Mouse (Mus musculus) urinary bladder, postnatal 4 days (tissue): ENCODE measurements around the gene Tmcc1.

Experiments used
- DNase-seq, 2 experiments: peaks; one replicate each; pipeline ENCODE4 v3.0.0; 2021 to 2022; ENCODE audit warnings: low spot score in 2 of 2

The Tmcc1 gene

DNA sequence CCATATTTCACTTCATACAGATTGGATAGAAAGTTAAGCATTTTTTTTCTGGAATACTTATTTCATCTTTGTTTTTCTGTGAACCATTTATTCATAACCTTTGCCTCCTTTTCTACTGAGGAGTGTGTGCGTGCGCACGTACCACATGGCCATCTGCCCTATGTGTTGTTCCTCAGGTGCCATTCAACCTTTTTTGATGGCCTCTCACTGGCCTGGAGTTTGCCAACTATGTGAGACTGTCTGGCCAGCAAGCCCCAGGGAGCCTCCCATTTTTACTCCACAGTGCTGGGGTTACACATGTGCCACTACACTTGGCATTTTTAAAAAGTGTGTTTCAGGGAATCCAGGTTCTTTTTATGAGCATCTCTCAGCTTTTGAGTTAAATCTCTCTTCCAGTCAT lies 177.4 kb downstream of the Tmcc1 start:
- no peak for DNase-seq

DNA sequence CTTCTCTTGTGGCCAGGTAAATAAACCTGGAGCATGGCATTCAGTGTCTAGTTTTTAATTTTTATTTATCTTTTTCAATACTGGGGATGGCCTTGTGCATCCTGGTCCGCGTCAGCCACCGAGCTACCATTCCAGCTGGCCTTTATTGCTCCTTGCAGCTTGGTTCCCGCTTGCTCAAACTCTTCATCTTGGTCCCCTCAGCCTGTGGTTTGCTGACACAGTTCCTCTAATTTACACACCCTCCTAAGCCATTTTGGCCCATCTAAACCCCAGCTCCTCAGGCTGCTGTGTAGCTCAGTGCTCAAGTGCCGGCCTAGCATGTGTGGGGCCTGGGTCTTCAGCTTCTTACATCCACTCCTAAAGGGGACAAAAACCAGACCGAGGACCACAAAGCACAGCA lies 179.2 kb downstream of the Tmcc1 start:
- no peak for DNase-seq

DNA sequence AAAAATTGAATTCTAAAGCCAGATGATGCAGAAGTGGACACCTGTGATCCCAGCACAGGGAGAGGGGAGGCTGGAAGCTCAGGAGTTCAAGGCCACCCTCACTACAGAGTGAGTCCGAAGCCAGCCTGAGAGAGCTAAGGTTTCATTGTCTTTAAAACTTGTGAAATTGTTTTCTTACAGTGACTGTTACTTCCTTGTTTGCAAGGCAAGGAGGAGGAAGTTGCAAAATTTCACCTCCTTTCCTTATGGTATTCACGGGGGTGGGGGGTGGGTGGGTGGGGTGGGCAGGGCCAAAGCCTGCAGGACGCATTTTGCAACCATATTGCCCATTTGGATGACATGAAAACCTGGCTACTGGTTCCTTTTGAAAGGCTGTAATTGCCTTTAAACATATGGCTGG lies 179.6 kb downstream of the Tmcc1 start:
- DNase-seq, result no peak

DNA sequence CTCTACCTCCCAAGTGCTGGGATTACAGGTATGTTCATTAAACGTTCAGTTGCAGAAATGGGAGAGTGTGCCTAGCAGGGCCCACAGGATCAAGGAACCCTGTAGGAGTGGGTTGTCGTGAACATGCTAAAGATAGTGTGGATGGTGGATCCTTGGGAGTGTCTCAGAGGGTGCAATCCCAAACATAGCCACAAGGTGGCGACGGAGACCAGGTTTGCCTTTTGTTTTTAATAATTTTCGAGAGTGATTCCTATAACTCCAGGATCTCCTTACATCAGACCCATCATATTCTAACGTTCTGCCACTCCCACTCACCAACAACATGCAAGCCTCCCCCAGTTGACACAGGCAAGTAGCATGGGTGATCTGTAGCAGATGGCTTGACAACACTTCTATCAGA lies 182.7 kb downstream of the Tmcc1 start:
- DNase-seq, result peak; percentile 68 to 84

DNA sequence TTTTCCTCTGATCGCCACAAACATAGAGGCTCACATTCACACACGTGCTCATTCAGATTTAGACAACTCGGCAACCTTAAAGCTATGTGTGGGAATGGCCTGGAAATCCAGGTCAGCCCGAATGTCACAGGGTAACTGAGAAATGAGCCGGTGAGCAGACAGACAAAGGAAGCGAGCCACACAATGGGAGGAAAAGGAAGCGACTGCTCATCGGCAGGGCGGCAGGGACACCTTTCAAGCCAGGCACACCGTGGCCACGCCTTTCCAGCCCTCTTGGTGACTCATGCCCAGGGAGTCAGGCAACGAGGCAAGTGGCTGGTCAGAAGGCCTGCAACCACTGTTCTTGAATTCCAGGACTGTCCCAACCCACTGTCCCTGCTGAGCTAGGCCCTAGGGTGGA lies 183.9 kb downstream of the Tmcc1 start:
- DNase-seq, result no peak

DNA sequence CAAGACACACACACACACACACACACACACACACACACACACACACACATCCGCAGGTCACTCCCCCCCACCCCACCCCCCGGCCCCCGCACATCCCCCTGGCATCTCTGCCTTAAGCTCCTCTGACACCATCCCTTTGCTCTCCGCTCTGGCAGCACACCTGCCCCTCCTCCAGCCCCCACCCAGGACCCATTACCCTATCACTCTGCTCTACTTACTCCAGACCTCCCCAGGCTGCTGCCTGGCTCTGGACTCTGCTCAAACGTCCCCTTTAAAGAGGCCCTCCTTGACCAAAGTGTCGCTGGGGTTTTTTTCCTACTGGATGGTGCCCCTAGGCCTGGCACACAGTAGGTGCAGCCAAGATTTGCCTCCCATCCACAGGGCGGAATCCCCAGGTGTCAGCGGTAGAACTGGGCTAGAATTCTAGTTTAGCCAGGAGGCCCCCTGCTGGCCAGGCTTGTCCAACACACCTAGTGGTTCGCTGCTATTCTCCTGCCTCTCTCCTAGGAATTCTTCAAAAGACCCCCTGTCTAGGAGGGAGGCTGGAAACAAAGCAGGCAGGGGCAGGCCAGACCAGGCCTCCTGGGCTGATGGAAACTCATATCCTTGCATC lies 185.6 kb downstream of the Tmcc1 start:
- peak in 1 of 2 experiments; percentile 76 for DNase-seq

DNA sequence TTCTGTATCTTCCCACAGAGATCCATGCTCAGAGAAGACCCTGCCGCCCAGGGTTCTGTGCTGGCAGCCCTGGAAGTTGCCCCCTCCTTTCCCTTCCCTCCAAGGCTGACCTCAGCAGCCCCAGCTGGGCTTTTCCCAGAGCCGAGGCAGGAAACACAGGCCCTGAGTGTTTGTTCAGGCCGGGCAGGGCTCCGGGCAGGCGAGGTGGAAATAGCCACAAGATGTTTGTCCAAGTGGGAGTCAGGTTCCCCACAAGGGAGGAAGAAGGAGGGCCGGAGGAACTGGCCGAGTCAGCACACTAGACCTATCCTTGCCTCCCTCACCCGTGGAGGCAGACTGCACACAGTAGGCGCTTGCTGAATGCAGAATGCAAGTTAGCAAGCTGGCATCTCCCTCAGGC lies 186.6 kb downstream of the Tmcc1 start:
- DNase-seq, result peak in 1 of 2 experiments; percentile 60

DNA sequence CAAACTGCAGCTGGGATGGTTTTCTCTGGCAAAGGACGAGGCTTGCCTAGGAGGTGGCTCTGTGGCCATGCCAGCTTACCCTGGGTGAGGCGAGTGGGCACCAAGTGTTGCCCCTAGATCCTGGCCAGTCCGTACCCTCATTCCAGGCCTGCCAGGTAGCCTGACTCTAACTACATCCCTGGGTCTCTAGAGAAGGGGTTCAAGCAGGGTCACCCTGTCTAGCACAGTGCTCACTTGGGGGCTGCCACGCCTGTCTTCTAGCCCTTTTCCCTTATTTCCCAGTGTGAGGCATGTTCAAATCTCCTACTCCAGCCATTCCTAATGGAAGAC lies 187.4 kb downstream of the Tmcc1 start:
- DNase-seq, result no peak

DNA sequence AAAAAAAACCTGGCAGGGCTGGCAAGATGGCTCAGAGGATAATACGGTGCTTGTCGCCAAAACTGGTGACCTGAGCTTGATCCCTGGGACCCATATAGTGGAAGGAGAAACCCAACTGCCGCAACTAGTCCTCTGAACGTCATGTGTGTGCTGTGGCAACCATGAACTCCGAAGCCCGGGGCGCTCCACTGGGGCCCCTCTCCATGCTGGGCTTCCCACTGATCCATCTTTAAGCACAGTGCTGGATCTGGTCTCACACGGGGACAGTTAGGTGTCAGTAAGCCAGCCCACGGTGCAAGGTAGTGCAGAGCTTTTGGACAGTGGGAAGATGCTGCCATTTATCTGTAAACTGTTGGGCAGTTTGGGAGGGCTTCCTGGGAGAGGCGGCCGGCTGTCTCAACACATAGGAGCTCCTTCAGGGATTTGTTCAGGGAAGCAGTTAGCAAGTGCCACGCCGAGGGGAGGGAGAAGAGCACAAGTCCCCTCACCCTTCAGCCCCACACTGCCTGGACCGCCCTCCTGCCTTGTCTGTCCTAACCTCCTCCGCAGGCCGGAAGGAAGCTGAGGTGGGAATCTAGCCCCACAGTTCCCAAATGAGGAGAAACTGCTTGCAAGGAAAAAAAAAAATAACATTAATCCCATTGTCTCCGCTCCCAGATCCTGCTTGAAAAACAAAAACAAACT lies 187.9 kb downstream of the Tmcc1 start:
- DNase-seq, result no peak

DNA sequence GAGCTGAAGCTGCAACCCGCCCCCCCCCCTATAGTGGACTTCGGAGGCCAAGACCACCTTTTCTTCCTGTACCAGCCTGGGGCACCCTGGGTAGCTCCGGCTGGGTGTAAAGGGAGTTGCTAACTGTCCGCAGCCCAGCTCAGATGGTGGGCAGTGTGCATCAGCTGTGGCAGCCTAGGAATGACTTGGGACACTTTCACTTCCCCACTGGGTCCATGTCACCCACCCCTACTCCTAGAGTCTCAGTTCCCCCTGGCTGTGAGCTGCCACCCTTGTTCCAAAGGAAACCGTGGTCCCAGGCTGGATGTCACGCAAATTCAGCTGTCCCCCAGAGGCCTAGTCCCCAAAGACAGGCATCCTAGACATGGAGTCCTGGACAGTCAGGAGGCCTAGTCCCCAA lies 188.6 kb downstream of the Tmcc1 start:
- DNase-seq, result no peak

DNA sequence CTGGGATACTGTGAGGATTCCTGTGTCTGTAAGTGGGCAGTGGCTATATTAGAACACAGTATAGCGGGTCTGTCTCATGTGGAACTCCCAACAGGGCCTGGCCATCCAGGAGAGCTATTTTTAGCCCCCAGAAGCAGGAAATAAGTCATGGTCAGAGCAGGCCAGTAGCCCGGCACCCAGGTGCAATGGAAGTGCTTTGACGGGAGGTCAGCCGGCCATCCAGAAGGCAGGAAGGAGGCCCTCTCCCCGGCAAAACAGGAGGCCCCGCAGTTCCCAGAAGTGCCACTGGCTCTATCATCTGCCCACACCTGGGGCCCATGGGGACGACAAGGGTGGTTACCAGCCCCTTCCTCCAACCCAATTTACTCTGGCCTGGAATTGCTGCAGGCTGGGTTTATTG lies 189.2 kb downstream of the Tmcc1 start:
- DNase-seq, result no peak

DNA sequence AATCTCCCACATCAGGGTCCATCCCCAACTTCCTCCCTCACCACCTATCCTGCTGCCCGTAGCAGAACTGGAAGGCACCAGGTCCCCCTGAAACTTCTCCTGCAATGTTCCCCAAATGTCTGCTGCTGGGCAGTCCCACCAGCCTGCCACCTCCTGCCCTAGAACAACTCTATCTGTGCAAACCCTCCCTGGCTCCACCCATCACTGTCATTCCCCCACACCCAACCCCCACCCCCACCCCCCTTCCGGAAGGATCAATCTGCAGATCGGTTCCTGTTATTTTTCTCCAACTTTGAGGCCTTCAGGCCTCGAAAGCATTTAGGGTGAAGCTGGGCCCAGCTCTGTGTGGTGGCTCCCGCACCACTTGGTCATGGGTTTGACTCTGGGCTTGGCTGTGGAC lies 189.8 kb downstream of the Tmcc1 start:
- no peak for DNase-seq

DNA sequence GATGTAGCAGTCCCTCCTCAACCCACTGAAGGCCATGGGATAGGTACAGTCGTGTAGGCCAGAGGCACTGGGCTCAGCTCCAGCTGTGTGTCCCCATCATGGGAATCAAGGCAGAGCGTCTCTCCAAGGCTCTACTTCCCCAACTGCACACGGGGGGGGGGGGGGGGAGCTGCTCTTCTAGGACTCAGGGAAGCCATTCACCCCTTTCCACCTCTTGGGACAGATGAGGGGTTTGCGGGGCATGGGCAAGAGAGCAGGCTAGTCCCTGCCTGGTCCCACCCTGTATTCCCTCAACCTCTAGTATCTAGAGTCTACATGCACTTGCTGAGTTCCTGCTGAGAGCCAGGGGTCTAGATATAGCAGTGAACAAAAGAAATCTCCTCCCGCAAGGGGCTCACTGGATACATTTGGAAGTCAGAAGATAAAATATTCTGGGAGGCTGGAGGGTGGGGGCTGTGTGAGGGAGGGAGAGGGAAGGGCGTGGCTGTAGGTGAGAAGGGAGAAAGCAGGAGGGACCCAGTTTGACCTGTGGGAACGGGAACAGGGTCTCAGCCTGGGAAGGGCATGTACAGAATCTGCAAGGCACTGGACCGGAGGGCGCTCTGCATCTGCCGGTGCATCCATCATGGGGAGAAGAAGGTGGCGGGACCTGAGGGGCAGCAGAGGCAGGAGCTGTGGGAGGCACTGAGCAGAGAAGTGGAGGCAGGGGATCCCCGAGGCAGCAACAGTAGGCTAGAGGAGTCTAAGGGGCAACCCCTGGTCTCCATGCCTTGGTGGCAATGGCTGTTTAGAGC lies 190.8 kb downstream of the Tmcc1 start:
- DNase-seq, result no peak

DNA sequence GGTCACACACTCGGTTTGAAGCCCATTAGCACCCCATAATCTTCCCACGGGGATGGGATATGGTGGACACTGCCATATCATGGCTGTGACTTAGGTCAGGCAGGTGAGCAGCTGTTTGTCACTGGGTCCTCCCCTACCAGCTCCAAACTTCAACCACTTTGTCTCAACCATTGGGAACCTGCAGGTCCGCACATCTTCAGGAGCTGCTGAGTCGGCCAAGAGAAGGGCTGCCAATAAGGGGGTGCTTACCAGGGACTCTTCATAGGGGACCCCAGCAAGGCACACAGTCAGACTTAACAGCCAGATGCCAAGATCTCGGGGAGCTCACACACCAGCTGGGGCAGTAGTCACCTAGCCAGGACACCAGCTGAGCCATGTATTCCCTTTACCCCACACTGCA lies 192.4 kb downstream of the Tmcc1 start:
- no peak for DNase-seq

DNA sequence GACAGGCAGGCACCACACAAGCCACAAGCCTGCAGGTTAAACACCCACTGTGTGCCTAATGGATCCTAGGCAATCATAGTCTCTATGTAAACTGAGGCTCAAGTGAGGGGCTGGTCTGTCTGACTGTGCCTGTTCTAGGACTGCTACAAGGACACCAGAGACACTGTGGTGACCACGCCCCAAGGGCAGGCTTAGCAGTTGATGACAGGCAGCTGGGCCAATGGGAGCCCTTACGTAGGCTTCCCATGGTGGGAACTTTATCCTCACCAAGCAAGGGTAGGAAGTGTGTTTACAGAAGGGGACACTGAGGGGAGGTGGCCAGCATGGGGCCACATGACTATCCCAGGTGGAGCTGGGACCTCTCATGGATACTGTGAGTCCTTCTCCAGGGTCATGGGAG lies 194.1 kb downstream of the Tmcc1 start:
- DNase-seq, result no peak

DNA sequence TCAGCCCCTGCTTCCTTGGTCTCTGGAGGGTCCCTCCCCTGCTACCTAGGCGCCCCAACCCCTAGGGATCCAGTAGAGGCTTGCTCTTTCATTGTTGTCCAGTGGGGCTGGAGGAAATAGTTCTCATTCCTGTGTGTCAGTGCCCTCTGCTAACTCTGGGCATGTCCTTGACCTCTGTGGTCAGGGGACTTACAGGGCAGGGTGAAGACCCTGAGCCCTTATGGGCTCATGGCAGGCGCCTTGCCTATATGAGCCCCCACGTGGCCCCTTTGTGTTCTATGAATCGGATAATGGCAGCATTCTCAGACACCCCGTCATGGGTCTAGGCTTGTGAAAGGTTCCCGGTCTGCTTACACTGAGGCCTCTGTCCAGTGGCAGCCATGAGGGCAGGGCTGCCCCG lies 194.5 kb downstream of the Tmcc1 start:
- DNase-seq, result no peak

DNA sequence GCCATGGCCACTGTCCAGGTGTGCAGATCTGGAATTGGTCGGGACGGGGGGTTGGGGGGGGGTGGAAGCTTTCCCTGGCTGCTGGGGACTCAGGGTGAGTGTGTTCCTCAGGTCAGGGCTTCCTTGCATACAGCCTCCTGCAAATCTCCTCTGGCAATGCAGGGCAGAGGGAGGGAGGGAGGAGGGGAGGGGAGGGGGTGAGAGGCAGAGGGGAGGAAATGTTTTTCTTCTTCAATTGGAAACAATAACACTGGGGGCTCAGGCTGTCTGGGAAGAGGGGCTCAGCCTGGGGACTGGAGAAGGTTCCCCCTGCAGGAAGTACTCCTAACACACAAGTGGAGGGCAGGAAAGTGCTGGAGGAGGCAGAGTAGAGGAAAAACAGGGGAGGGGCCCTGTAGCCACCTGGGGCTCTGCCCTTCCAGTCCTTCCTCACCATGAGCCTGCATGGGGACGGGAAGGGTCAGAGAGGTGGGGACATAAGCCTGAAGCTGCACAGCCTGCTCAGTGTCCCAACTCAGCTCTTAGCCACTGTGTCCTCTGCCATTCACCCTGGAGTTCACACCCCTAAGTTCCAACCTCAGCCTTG lies 195.5 kb downstream of the Tmcc1 start:
- no peak for DNase-seq

DNA sequence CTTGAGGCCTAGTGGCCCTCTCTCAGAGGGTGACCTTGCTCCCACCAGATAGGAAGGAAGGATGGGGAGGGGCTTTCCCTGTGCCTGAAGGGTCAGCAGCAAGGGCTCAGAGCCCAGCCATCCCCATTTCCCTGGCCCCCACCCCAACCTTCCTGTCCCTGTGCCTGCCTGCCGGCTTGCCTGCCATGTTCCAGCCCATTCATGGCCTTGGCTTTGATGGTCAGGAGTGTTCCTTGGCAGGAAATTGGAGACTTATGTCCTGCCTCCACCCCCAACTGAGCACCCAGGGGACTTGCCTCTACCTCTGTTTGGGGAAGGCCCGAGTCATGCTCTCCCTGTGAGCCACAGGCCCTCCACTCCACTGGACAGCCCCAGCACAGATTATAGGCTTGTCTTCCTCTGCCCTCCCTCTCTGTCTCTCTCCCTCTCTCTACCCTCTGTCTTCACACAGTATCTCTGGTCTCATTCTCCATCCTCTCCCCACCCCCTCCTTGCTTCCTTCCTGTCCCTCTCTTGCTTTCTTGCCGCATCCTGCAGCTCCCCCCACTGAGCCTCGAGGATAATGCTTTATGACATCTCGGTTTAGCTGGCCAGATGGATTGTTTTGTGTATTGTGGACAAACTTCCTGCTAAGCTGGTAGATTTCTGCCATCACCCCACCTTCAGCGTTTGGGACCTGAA lies 197.0 kb downstream of the Tmcc1 start:
- no peak for DNase-seq

DNA sequence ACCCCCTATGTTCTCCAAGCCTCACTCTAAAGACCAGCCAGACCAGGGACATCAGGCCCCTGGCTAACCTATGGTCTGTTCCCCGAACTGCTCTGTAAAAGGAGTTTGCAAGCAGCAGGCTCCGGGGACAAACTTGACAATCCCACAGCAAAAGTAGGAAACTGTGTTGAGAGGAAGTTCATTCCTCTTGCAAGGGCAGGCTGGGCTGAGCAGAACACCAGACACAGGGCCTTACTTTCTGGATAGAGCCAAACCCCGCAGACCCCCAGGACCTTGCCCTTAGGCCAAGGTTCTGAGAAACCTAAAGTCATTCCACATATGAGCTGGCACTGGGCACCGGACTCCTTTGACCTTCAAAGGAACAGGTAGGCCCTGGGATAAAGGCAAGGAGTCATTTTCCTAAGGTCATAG lies 197.8 kb downstream of the Tmcc1 start:
- DNase-seq, result no peak

DNA sequence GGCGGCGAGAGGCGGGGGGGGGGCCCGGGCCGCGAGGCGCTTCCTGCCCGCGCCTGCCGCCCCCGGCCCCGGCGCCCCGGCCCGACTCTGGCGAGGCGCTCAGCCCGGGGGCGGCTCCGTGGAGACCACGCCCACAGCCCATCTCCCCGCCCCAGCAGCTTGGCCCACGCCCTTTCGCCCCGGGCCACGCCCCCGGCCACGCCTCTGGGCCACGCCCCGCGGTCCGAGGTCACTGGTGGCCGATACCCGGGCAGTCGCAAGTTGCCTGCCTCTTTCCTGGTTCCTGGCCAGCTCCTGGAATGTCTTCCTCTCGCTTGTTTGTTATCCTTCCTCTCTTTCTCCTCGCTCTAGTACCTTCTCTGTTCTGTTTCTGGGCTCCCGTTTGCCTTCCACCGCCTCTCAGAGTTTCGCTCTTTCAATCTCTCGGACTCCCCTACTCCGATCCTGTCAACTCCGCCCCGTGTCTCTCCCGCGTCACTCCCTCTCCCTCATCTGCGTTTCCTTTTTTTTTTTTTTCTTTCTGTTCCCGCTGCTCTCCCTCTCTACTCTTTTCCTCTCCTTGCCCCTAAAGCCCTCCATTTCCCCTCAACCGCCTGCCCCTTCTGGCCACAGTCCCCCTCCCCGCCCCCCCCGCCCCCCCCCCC lies 198.3 kb downstream of the Tmcc1 start, which contains the start of gene Plxnd1:
Gene Plxnd1, minus strand, starts transcription at position 129 of the 644 bp plus-strand sequence.
- peak; percentile 92 to 93 for DNase-seq

DNA sequence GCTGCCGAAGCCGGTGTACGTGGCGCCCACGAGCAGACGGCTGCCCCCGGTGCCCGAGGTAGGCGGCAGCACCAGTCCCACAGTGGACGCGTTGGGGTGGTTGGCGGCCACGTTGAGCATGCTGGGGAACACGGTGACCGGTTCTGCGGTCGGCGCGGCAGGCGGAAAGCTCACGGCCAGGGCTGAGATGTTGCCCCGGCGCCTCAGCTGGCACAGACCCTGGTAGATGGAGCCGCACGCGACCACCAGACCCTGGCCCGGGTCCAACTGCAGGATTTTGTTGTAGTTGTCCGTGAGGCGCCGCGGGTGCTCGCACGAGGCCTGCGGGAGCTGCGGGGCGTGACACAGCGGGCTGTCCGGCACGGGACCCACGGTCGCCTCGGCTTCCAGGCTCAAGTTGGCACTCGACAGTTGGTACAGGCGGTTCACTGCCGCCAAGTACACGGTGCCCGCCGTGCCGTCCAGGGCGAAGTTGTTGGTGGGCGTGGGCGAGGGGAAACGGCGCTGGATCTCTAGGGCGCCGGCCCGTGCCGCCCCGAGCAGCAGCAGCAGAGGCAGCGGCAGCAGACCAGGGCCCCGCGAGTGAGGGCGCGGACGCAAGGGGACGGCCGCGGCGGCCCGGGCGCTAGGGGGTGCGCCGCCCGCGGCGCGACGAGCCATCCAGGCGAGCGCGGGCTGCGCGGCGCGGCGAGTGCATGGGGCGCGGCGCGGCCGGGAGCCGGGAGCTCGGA lies 199.0 kb downstream of the Tmcc1 start:
- peak in 1 of 2 experiments; percentile 45 for DNase-seq
